19 mouse cellular contexts compared by ENCODE assay signal in genomic region chr3:119431339-119431738, GRCm38 (mm10).
DNase-seq lines count a peak whose midpoint lies in the region; ATAC-seq and TF ChIP-seq lines count a peak whose summit lies in the region.
"Had no signal": no experiment of that assay in that cellular context is flagged by ENCODE, and none has a peak within 500 bp of the region (broad histone marks: within the 10 kb centered on the region; RNA-seq: fewer than 3 reads in every experiment).

No protein-coding gene starts in this region.

- H3K27ac ChIP-seq in forebrain, embryonic 12.5 days, result no peak overlapping the region
- H3K27ac ChIP-seq in forebrain, embryonic 11.5 days (ENCODE audit: low read depth, low read length), result no peak overlapping the region
- H3K27ac ChIP-seq in neural tube, embryonic 12.5 days, result no peak overlapping the region
- H3K27ac ChIP-seq in intestine, postnatal 0 days (ENCODE audit: low read depth, low read length), result no peak overlapping the region
- H3K27ac ChIP-seq in neural tube, embryonic 15.5 days (replicated peaks), result no peak overlapping the region
- H3K27ac ChIP-seq: limb, embryonic 13.5 days; liver, embryonic 14.5 days had no signal

- 74% methylated on average over 8 of the region's 8 CpGs for WGBS in forebrain, embryonic 12.5 days
- WGBS in forebrain, embryonic 11.5 days, result 84% methylated on average over 8 of the region's 8 CpGs
- WGBS in neural tube, embryonic 12.5 days, result 71% methylated on average over 8 of the region's 8 CpGs
- 39% methylated on average over 8 of the region's 8 CpGs for WGBS in intestine, postnatal 0 days
- WGBS in neural tube, embryonic 15.5 days, result 56% methylated on average over 8 of the region's 8 CpGs

- DNase-seq in forebrain, embryonic 11.5 days (ENCODE audit: low spot score), result no peak
- DNase-seq in neural tube, embryonic 10.5 days (ENCODE audit: extremely low spot score, low spot score), result no peak
- no peak for DNase-seq in left cerebral cortex, postnatal 25 days (ENCODE audit: low spot score in 2 of 2)
- no peak for DNase-seq in kidney, postnatal 14 days
- DNase-seq: cerebellum, adult 11-12 months; kidney, adult 18-20 months; kidney, postnatal 25 days; layer of hippocampus, adult 9-11 months; thymus, postnatal 14 days had no signal

- ATAC-seq in forebrain, embryonic 12.5 days (ENCODE audit: low FRiP score), result peak; percentile 71; the same call in 1 of the 2 replicates
- ATAC-seq in forebrain, embryonic 11.5 days (replicated peaks; ENCODE audit: low FRiP score), result no peak
- ATAC-seq in neural tube, embryonic 12.5 days (ENCODE audit: low FRiP score, low read depth), result 0 out of 2 replicates have a peak, but pooled peaks have one; percentile 56
- ATAC-seq in intestine, postnatal 0 days, result peak; percentile 98
- peak; percentile 61 for ATAC-seq in neural tube, embryonic 15.5 days (ENCODE audit: low FRiP score)
- ATAC-seq: CD4-positive, CD25-positive, alpha-beta regulatory T cell, adult 4 months had no signal

- no peak overlapping the region for H3K4me2 ChIP-seq in forebrain, embryonic 12.5 days
- no peak overlapping the region for H3K4me2 ChIP-seq in forebrain, embryonic 11.5 days (ENCODE audit: low read depth, low read length, severe bottlenecking)
- no peak overlapping the region for H3K4me2 ChIP-seq in neural tube, embryonic 12.5 days (replicated peaks)
- H3K4me2 ChIP-seq in intestine, postnatal 0 days (replicated peaks; ENCODE audit: low read depth), result peak overlapping the region; percentile 41
- no peak overlapping the region for H3K4me2 ChIP-seq in neural tube, embryonic 15.5 days
- H3K4me2 ChIP-seq: heart, embryonic 12.5 days; limb, embryonic 13.5 days had no signal

- H3K9me3 ChIP-seq in forebrain, embryonic 12.5 days, result no peaks in the 10 kb centered on the region
- no peaks in the 10 kb centered on the region for H3K9me3 ChIP-seq in forebrain, embryonic 11.5 days (ENCODE audit: control insufficient read depth, low read length)
- no peaks in the 10 kb centered on the region for H3K9me3 ChIP-seq in neural tube, embryonic 12.5 days
- H3K9me3 ChIP-seq in intestine, postnatal 0 days (ENCODE audit: control insufficient read depth), result no peaks in the 10 kb centered on the region
- no peaks in the 10 kb centered on the region for H3K9me3 ChIP-seq in neural tube, embryonic 15.5 days (replicated peaks)
- H3K9me3 ChIP-seq: heart, embryonic 12.5 days; limb, embryonic 13.5 days had no signal

- H3K27me3 ChIP-seq in forebrain, embryonic 12.5 days, result no peaks in the 10 kb centered on the region
- H3K27me3 ChIP-seq in forebrain, embryonic 11.5 days (ENCODE audit: control insufficient read depth, insufficient read depth, low read length), result no peaks in the 10 kb centered on the region
- no peaks in the 10 kb centered on the region for H3K27me3 ChIP-seq in neural tube, embryonic 12.5 days (replicated peaks)
- no peaks in the 10 kb centered on the region for H3K27me3 ChIP-seq in intestine, postnatal 0 days (replicated peaks; ENCODE audit: control insufficient read depth, insufficient read depth, low read length)
- no peaks in the 10 kb centered on the region for H3K27me3 ChIP-seq in neural tube, embryonic 15.5 days (replicated peaks)
- H3K27me3 ChIP-seq: heart, embryonic 12.5 days; limb, embryonic 13.5 days had no signal

- intact Hi-C loops in left cerebral cortex, postnatal 25 days (cut with DNase I), result no loop called here

- H3K9ac ChIP-seq in forebrain, embryonic 12.5 days, result no peak overlapping the region
- no peak overlapping the region for H3K9ac ChIP-seq in forebrain, embryonic 11.5 days (ENCODE audit: low read length)
- no peak overlapping the region for H3K9ac ChIP-seq in neural tube, embryonic 12.5 days
- H3K9ac ChIP-seq in intestine, postnatal 0 days (ENCODE audit: low read depth, low read length), result no peak overlapping the region
- no peak overlapping the region for H3K9ac ChIP-seq in neural tube, embryonic 15.5 days (replicated peaks)
- H3K9ac ChIP-seq: heart, embryonic 12.5 days; limb, embryonic 13.5 days; liver, embryonic 14.5 days had no signal

- H3K4me3 ChIP-seq in forebrain, embryonic 12.5 days (replicated peaks), result no peak overlapping the region
- no peak overlapping the region for H3K4me3 ChIP-seq in forebrain, embryonic 11.5 days (ENCODE audit: low read depth, low read length)
- H3K4me3 ChIP-seq in neural tube, embryonic 12.5 days, result no peak overlapping the region
- H3K4me3 ChIP-seq in intestine, postnatal 0 days (ENCODE audit: low read depth, low read length), result no peak overlapping the region
- H3K4me3 ChIP-seq in neural tube, embryonic 15.5 days (replicated peaks), result no peak overlapping the region
- H3K4me3 ChIP-seq: erythroblast, embryonic 14.5 days; heart, embryonic 12.5 days; limb, embryonic 13.5 days had no signal

- TF ChIP-seq CTCF in intestine, postnatal 0 days (IDR thresholded peaks at IDR 0.05; ENCODE audit: low read depth), result no peak

- H3K4me1 ChIP-seq in forebrain, embryonic 12.5 days, result no peaks in the 10 kb centered on the region
- H3K4me1 ChIP-seq in forebrain, embryonic 11.5 days (replicated peaks; ENCODE audit: control insufficient read depth, insufficient read depth, low read length), result no peaks in the 10 kb centered on the region
- H3K4me1 ChIP-seq in neural tube, embryonic 12.5 days, result no peaks in the 10 kb centered on the region
- no peaks in the 10 kb centered on the region for H3K4me1 ChIP-seq in intestine, postnatal 0 days (replicated peaks; ENCODE audit: control insufficient read depth, insufficient read depth, low read length)
- no peaks in the 10 kb centered on the region for H3K4me1 ChIP-seq in neural tube, embryonic 15.5 days
- H3K4me1 ChIP-seq: heart, embryonic 12.5 days; limb, embryonic 13.5 days had no signal

- H3K36me3 ChIP-seq in forebrain, embryonic 12.5 days (replicated peaks), result no peaks in the 10 kb centered on the region
- no peaks in the 10 kb centered on the region for H3K36me3 ChIP-seq in forebrain, embryonic 11.5 days (ENCODE audit: control insufficient read depth, insufficient read depth, low read length)
- H3K36me3 ChIP-seq in neural tube, embryonic 12.5 days, result no peaks in the 10 kb centered on the region
- H3K36me3 ChIP-seq in intestine, postnatal 0 days (ENCODE audit: control insufficient read depth, insufficient read depth), result no peaks in the 10 kb centered on the region
- H3K36me3 ChIP-seq in neural tube, embryonic 15.5 days, result no peaks in the 10 kb centered on the region
- H3K36me3 ChIP-seq: G1E; heart, embryonic 12.5 days; limb, embryonic 13.5 days had no signal
